Mouse (Mus musculus): ENCODE measurements at regions not wholly inside any gene's neighbourhood (a gene's known extent, or its start where the extent isn't known, plus 50 kb on each side); places are given as distances from the start of the nearest gene placed in this dataset.
"Not testable (repeated sequence)": the region's sequence is repeated elsewhere in the genome, so short reads cannot be mapped to it uniquely, and the experiment has no call there.

- in situ Hi-C loops (cut with MboI, MseI), result no loop called here
Measured at GRCm38 (mm10) chr14:36155757-36156156, 61.0 kb downstream of the 4930474N05Rik start.

- in situ Hi-C loops (cut with MboI, MseI), result no loop called here
Measured at GRCm38 (mm10) chr14:36156175-36156574, 61.5 kb downstream of the 4930474N05Rik start.

GRCm38 (mm10) chr14:36183701-36184100 lies 89.0 kb downstream of the 4930474N05Rik start:
- in situ Hi-C loops (cut with MboI, MseI), result no loop called here

- in situ Hi-C loops (cut with MboI, MseI), result no loop called here
Measured at GRCm38 (mm10) chr14:36196517-36196916, 101.8 kb downstream of the 4930474N05Rik start.

GRCm38 (mm10) chr14:36198396-36198795 lies 103.7 kb downstream of the 4930474N05Rik start:
- in situ Hi-C loops (cut with MboI, MseI), result no loop called here

- in situ Hi-C loops (cut with MboI, MseI), result no loop called here
Measured at GRCm38 (mm10) chr14:36203855-36204254, 109.1 kb downstream of the 4930474N05Rik start.

GRCm38 (mm10) chr14:36212830-36213229 lies 118.1 kb downstream of the 4930474N05Rik start:
- in situ Hi-C loops (cut with MboI, MseI), result no loop called here

- in situ Hi-C loops (cut with MboI, MseI), result no loop called here
Measured at GRCm38 (mm10) chr14:36245849-36246248, 151.1 kb downstream of the 4930474N05Rik start.

- in situ Hi-C loops (cut with MboI, MseI), result no loop called here
Measured at GRCm38 (mm10) chr14:36262126-36262525, 167.4 kb downstream of the 4930474N05Rik start.

- in situ Hi-C loops (cut with MboI, MseI), result loop anchor here in 1 of 2 experiments (10.0 kb wide), 1 partner anchor 561 kb away; no protein-coding TSS in a partner anchor
Measured at GRCm38 (mm10) chr14:36283825-36284414, 189.2 kb downstream of the 4930474N05Rik start.

GRCm38 (mm10) chr14:36288697-36289286 lies 194.1 kb downstream of the 4930474N05Rik start:
- in situ Hi-C loops (cut with MboI, MseI), result loop anchor here in 1 of 2 experiments (10.0 kb wide), 1 partner anchor 556 kb away; no protein-coding TSS in a partner anchor

GRCm38 (mm10) chr14:36310324-36310723 lies 215.6 kb downstream of the 4930474N05Rik start:
- in situ Hi-C loops (cut with MboI, MseI), result no loop called here

GRCm38 (mm10) chr14:36314673-36315072 lies 220.0 kb downstream of the 4930474N05Rik start:
- in situ Hi-C loops (cut with MboI, MseI), result not testable (repeated sequence)

GRCm38 (mm10) chr14:36316418-36317111 lies 221.8 kb downstream of the 4930474N05Rik start:
- in situ Hi-C loops (cut with MboI, MseI), result no loop called here

- in situ Hi-C loops (cut with MboI, MseI), result no loop called here
Measured at GRCm38 (mm10) chr14:36328258-36328891, 233.7 kb downstream of the 4930474N05Rik start.

- in situ Hi-C loops (cut with MboI, MseI), result no loop called here
Measured at GRCm38 (mm10) chr14:36340832-36341231, 246.1 kb downstream of the 4930474N05Rik start.
